Mouse (Mus musculus) limb, embryonic 12.5 days (tissue): ENCODE data around the gene Slc7a6. TPM values are rescaled to one million over a fixed set of nuclear protein-coding genes. Genes with fewer than 3 reads are reported as not detected.

ENCODE experiments used
- ATAC-seq: fragments of 200-750 bp; cut with Nextera tagmentation; 2 replicates; pipeline ENCODE4 v1.8.0; 2017; ENCODE audit warnings: low read depth, moderate TSS enrichment; ENCODE audit not compliant: insufficient number of reproducible peaks, insufficient read depth, low FRiP score, low TSS enrichment
- H3K27ac ChIP-seq: fragments of 300-500 bp; sonication (generic); 2 replicates; pipeline ENCODE4 v1.5.1; 2016; ENCODE audit warnings: mild to moderate bottlenecking, moderate library complexity
- H3K27me3 ChIP-seq: fragments of 300-500 bp; sonication (generic); 2 replicates; pipeline ENCODE4 v1.6.1; 2016; ENCODE audit warnings: mild to moderate bottlenecking, moderate library complexity
- H3K36me3 ChIP-seq: fragments of 300-500 bp; sonication (generic); 2 replicates; pipeline ENCODE4 v1.6.1; 2016; ENCODE audit warnings: mild to moderate bottlenecking, moderate library complexity
- H3K4me1 ChIP-seq: fragments of 300-500 bp; sonication (generic); replicated peaks from 2 replicates; pipeline ENCODE4 v1.6.1; 2016
- H3K4me2 ChIP-seq: fragments of 300-500 bp; sonication (generic); 2 replicates; pipeline ENCODE4 v1.6.1; 2016; ENCODE audit warnings: mild to moderate bottlenecking, moderate library complexity
- H3K4me3 ChIP-seq: fragments of 300-500 bp; sonication (generic); replicated peaks from 2 replicates; pipeline ENCODE4 v1.5.1; 2016; ENCODE audit warnings: mild to moderate bottlenecking
- H3K9ac ChIP-seq: fragments of 300-500 bp; sonication (generic); replicated peaks from 2 replicates; pipeline ENCODE4 v1.6.1; 2016; ENCODE audit warnings: mild to moderate bottlenecking, moderate library complexity
- H3K9me3 ChIP-seq: fragments of 300-500 bp; sonication (generic); 2 replicates; pipeline ENCODE4 v1.6.1; 2016; ENCODE audit warnings: mild to moderate bottlenecking, moderate library complexity
- WGBS: fragments of 180-500 bp; shearing (Covaris S2); methylation state at CpG from one replicate; pipeline ENCODE4 v1.1.7; 2016; 5-methylcytosine and 5-hydroxymethylcytosine counted together
- polyA plus RNA-seq: library from polyadenylated mRNA; unstranded; fragments of >200 nt; fragmentation: Nextera tagmentation; extraction: Ambion mirVana; gene quantifications from 2 replicates; pipeline ENCODE4 v1.2.1, GENCODE M21; 2016

Slc7a6 gene
- polyA plus RNA-seq, 1 experiment from 2014 or later: 70.8 TPM

DNA sequence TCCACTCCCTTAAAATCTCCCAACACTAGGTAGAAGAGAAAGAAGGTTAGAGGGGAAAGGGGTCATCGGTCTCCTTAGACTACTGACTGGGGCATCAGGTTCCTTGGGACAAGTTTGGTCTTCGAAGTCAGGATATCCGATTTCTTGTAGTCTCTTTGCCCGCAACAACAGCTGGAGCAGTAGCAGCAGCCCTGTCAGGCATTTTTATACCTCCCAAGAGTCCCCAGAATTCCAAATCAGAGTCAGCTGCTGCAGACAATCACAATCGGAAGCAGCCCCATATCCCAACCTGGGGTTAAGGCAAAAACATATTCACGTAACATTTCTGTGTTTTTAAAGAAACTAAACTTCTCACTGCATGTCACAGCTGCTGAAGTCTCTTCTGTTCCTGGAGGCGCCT, 62.9 kb downstream of the Slc7a6 start:
- Histone ChIP-seq H3K4me3 (no peak overlapping the region), H3K27ac (peak overlapping the region; percentile 7; the same call in 1 of the 2 replicates), H3K36me3 (peaks cover 83% of the 10 kb centered on the region), H3K27me3 (no peaks in the 10 kb centered on the region), H3K4me1 (0 out of 2 replicates have a peak, but pooled peaks cover 6% of the 10 kb centered on the region), H3K4me2 (no peak overlapping the region), H3K9me3 (no peaks in the 10 kb centered on the region), H3K9ac (no peak overlapping the region)
- ATAC-seq: no peak
- WGBS: 79% methylated on average over 7 of the region's 7 CpGs

GRCm38 (mm10) chr8:106232751-106233150, 64.1 kb downstream of the Slc7a6 start:
- Histone ChIP-seq H3K27ac (no peak overlapping the region), H3K4me2 (no peak overlapping the region), H3K4me3 (no peak overlapping the region), H3K9me3 (no peaks in the 10 kb centered on the region), H3K4me1 (0 out of 2 replicates have a peak, but pooled peaks cover 6% of the 10 kb centered on the region), H3K27me3 (no peaks in the 10 kb centered on the region), H3K36me3 (peaks cover 84% of the 10 kb centered on the region), H3K9ac (no peak overlapping the region)
- no peak for ATAC-seq
- WGBS: 70% methylated on average over 3 of the region's 3 CpGs

DNA sequence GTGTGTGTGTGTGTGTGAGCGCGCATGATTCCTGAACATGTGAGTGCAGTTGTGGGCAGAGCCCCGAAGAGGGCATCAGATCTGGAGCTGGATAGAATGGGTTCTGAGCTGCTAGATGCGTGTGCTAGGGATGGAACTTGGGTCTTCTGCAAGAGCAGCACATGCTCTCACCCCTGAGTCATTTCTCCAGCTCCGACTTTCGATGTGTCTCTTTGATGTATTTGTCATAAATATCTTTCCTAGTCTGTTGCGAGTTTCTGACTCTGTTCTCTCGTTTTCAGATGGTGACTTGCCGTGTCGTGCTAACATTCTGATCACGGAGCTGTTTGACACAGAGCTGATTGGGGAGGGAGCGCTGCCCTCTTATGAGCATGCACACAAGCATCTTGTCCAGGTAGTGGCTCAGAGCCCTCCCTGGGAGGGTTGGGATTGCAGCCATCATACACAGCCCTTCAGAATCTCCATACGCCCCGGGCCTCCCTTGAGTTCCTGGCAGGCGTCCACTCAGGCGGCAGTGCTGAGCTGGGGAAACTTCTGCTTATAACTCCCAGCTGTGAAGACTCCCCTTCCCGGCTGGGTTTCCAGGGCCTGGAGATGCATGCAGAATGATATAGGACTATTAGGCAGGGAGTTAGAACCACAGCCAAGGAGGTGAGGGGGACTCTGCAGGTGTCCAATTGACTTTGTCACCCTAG, 66.1 kb downstream of the Slc7a6 start:
- no peak overlapping the region for H3K4me3 ChIP-seq
- H3K27me3 ChIP-seq: no peaks in the 10 kb centered on the region
- peaks cover 84% of the 10 kb centered on the region for H3K36me3 ChIP-seq
- WGBS: 91% methylated on average over 17 of the region's 17 CpGs
- 0 out of 2 replicates have a peak, but pooled peaks cover 6% of the 10 kb centered on the region for H3K4me1 ChIP-seq
- H3K9ac ChIP-seq: no peak overlapping the region
- ATAC-seq: no peak
- H3K9me3 ChIP-seq: no peaks in the 10 kb centered on the region
- no peak overlapping the region for H3K27ac ChIP-seq
- H3K4me2 ChIP-seq: no peak overlapping the region

DNA sequence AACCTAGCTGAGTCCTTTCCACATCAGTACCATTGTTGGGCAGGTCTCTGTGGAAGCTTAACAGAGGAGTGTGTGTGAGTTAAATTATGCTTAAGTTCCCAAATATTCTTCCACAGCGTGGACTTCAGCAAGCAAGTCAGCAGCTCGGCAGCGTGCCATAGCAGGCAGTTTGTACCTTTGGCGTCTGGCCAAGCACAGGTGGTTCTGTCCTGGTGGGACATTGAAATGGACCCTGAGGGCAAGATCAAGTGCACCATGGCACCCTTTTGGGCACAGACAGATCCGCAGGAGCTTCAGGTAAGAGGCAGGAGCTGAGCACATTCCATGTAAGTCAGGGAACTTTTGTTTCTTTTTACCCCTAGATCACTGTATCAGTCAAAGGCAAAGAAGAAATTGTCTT, 68.4 kb downstream of the Slc7a6 start:
- H3K27ac ChIP-seq: no peak overlapping the region
- no peaks in the 10 kb centered on the region for H3K4me1 ChIP-seq
- no peak overlapping the region for H3K9ac ChIP-seq
- no peak for ATAC-seq
- no peak overlapping the region for H3K4me2 ChIP-seq
- H3K27me3 ChIP-seq: no peaks in the 10 kb centered on the region
- WGBS: 90% methylated on average over 5 of the region's 5 CpGs
- H3K36me3 ChIP-seq: peaks cover 87% of the 10 kb centered on the region
- no peaks in the 10 kb centered on the region for H3K9me3 ChIP-seq
- no peak overlapping the region for H3K4me3 ChIP-seq

Other genes starting within 250 kb of the Slc7a6 start
- 1.3 and 1.6 TPM in 2 replicates for gene Ctrl, start 235.0 kb upstream of the Slc7a6 start, polyA plus RNA-seq
- gene Psmb10, start 230.4 kb upstream of the Slc7a6 start, polyA plus RNA-seq: 24.1 and 26.9 TPM in 2 replicates
- gene Lcat, start 225.5 kb upstream of the Slc7a6 start, polyA plus RNA-seq: 2.2 and 2.3 TPM in 2 replicates
- gene Slc12a4, start 202.8 kb upstream of the Slc7a6 start, polyA plus RNA-seq: 35.5 and 42.8 TPM in 2 replicates
- gene Dpep3, start 189.4 kb upstream of the Slc7a6 start, polyA plus RNA-seq: not detected in 2 replicates
- gene Dus2, start 177.5 kb upstream of the Slc7a6 start, polyA plus RNA-seq: 23.8 and 24.4 TPM in 2 replicates
- 0.26 TPM in 1 of 2 replicates, not detected in the other for gene Dpep2nb, start 162.9 kb upstream of the Slc7a6 start, polyA plus RNA-seq
- 21.0 and 22.9 TPM in 2 replicates for gene Ddx28, start 157.0 kb upstream of the Slc7a6 start, polyA plus RNA-seq
- 9.1 and 9.2 TPM in 2 replicates for gene Nfatc3, start 110.0 kb upstream of the Slc7a6 start, polyA plus RNA-seq
- 7.4 and 8.1 TPM in 2 replicates for gene Esrp2, start 31.9 kb upstream of the Slc7a6 start, polyA plus RNA-seq
- 16.7 and 16.8 TPM in 2 replicates for gene Pla2g15, start 18.5 kb upstream of the Slc7a6 start, polyA plus RNA-seq
- gene Slc7a6os, start 42.1 kb downstream of the Slc7a6 start, polyA plus RNA-seq: 44.7 and 47.1 TPM in 2 replicates
- gene Prmt7, start 42.1 kb downstream of the Slc7a6 start, polyA plus RNA-seq: 56.4 and 58.6 TPM in 2 replicates
- 0.46 and 3.4 TPM in 2 replicates for gene Smpd3, start 169.1 kb downstream of the Slc7a6 start, polyA plus RNA-seq
- 30.3 and 30.4 TPM in 2 replicates for gene Zfp90, start 246.5 kb downstream of the Slc7a6 start, polyA plus RNA-seq